Mouse (Mus musculus): Measurements from ENCODE around the gene Ak6.

Gene Ak6

DNA sequence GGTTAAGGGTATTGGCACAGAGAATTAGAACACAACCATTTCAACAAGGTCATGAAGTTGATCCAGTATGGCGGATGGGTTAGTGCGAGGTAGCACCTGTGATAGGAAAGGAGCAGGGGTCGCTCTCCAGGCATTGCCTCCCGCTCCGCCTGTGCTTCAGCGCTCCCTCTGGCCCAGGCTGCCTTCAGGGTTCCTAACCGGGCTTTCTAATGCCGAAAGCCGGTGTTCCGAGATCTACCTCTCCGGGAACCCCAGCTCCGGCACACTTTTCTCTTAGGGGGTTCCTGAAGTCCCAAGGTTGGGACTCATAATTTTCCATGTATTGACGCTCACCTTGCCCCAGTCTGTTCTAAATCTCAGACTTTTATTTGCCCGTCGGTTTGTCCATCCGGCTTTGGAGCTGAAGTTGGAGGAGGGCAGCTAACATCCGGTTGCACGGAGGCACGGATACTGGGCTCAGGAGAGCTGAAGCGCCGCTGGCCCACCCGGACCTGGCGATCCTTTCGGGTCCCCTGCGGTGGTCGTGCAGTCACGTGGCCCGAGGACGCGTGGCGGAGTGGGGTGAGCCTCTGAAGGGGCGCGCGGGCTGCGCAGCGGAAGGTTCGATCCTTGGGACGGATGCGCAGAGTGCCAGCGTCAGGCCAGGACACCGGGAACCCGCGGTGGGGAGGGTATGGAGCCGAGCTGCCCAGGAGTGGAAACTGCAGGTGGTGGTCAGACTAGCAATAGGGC lies 18.7 kb downstream of the Ak6 start, which contains the start of gene Ccdc125:
Gene Ccdc125, plus strand, starts transcription at position 427 of the 732 bp plus-strand sequence.
- in situ Hi-C loops (cut with MboI, MseI), result no loop called here

DNA sequence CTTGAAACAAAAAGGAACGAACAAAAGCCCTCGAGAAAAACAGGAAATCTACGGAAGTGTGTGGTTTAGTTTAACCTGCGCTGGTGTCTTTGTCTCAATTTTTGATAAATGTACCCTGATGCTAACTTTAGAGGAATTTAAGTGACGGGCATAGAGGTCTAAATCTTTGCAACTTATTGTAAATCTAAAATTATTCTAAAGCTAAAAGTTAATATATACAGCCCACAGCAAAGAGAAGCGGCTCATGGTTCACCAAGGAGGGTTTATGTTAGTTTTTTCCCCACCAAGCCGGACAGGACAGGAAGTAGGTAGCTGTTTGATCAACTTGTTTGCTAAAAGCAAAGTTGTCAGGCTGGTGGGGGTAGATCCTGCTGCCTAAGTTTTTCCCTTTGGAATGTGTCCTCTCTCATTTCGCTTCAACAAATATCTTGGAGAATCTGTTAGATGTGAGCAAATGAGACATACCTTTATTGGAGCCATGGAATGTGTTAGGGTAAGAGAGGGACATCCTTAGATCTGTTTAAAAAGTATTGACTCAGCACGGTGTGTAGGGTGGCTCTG lies 19.5 kb downstream of the Ak6 start:
- in situ Hi-C loops (cut with MboI, MseI), result no loop called here

- in situ Hi-C loops (cut with MboI, MseI), result no loop called here
These were observed 25.3 kb downstream of the Ak6 start for GRCm38 (mm10) chr13:100675936-100676635.

DNA sequence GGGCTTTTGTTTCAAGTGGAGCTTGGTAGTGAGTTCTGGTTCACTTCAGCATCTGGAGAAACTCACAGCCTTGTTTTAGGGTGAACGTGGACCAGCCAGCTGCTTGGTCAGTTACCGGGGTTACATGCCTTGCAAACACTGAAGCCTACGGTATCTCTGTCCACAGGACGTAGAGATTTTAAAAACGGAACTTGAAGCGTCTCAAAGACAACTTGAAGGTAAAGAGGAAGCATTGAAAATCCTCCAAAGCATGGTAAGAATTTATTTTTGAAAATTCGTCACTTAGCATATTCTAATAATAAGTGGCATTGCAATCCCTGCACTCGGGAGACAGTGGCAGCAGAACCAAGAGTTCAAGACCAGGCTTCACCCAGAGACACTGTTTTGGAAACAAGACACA lies 30.8 kb downstream of the Ak6 start:
- in situ Hi-C loops (cut with MboI, MseI), result no loop called here

DNA sequence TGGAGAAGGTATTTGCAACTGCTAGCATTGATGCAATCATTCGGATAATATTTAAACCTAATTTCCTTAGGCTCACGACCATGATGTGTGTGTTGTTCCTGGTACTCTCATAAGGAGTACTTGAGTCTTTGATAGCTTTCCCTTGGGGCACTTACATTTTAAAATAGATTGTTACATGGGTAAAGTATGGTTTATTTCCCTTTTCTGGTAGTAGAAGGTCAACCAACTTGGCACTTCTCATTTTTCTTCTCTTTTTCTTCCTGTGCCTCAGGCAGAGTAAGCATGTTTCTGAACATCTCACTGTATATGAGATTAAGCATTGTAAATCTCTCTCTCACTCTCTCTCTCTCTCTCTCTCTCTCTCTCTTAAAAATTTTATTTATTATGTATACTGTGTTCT lies 32.1 kb downstream of the Ak6 start:
- in situ Hi-C loops (cut with MboI, MseI), result no loop called here

DNA sequence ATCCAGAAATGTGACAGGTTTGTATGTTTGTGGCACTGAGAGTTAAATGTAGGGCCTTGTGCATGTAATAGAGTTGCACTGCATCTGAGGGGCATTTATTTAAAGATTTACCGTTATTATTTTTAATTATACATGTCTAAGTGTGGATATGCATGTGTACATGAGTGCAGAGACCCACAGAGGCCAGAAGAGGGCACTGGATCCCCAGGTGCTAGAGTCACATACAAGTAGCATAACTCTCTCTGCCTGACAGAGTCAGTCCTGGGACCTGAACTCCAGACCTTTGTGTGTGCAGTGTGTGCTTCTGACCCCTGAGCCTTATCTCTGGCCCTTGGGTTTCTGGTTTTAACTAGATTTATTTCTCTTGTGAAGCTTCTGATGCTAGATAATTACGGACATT lies 33.6 kb downstream of the Ak6 start:
- in situ Hi-C loops (cut with MboI, MseI), result no loop called here

DNA sequence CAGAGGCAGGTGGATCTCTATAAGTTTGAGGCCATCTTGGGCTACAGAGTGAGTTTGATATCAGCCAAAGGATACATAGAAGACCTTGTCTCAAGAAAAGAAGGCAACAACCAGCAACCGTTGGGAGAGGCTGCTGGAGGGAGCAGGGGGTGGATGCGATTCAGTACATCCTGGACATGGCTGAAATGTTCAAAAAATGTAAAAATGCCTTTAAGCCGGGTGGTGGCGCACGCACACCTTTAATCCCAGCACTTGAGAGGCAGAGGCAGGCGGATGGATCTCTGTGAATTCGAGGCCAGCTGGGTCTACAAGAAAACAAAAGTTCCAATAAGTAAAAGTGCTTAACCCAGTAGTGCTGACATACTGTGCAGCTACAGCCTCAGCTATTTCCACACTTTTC lies 36.7 kb downstream of the Ak6 start:
- in situ Hi-C loops (cut with MboI, MseI), result no loop called here

DNA sequence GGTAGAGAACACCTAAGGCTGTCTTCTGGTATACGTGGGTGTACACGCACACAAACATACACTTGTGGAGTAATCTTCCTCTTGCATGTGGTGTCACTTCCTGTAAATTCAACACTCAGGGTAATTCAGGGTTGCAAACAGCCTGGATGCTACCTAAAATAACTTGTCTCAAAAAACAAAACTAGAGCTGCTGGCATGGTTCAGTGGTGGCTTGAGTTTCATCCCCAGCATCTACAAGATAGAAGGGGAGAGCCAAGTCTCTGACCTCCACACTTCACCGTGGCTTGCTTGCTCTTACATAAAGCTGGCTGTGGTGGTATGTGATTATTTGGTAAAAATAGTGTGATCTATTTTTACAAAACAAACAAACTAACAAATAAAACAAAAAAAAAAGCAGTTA lies 46.8 kb downstream of the Ak6 start:
- in situ Hi-C loops (cut with MboI, MseI), result no loop called here

DNA sequence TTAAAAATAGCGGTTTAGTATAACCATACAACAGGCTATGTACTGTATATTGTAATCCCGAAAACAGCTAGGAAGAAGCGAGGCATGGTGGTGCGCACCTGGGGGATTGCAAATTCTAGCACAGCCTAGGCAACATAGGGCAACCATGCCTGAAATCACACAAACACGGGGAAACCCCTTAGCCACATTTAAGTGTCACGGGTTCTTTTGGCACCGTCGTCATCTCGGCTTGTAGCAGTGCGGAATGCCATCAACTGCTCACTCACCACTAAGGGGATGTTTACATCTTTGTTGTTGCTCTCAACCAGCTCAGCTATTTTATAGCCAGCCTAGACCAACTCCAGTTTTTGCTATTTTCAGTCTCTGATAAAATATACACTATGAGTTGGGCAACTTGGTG lies 48.1 kb downstream of the Ak6 start:
- in situ Hi-C loops (cut with MboI, MseI), result no loop called here

DNA sequence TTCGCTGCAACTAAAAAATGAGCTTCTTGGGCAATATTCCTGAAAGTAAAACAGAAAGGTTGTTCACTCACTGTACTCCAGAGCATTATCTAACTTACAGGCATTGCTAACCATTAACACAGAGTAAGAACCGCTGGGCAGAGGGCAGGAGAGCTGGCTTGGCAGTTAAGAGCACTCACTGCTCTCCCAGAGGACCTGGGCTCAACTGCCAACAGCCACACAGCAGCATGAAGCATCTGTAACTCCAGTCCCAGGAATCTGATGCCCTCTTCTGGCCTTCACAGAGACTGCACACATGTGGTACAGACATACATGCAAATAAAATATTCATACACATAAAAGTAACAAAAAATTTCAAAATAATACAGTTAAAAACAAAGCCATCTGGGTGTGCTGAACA lies 52.7 kb downstream of the Ak6 start:
- in situ Hi-C loops (cut with MboI, MseI), result no loop called here

DNA sequence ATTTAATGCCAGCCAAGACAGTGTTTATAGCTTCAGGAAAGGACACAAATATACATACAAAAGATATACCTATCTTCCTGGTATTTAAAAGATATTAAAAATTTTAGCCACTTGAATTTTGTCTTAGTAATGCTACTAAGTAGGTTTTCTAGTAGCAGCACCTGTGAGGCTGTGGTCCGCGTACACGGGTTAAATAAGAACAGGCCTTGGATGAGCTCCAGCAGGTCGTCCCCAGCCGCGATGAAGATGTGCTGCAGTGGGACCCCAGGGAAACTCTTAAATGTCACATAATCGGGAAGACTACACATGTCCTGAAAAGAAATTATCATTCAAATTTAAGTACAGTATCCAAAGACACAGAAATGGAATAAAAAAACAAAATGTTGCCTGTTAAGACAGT lies 55.4 kb downstream of the Ak6 start:
- in situ Hi-C loops (cut with MboI, MseI), result no loop called here

GRCm38 (mm10) chr13:100715467-100715866 lies 64.7 kb downstream of the Ak6 start:
- in situ Hi-C loops (cut with MboI, MseI), result no loop called here

Measured in T-helper 2 cell (primary cell).